Mouse (Mus musculus) G1E-ER4 (cell line): ENCODE measurements around the gene Arhgap8. TPM values are rescaled to one million over a fixed set of nuclear protein-coding genes. Genes with fewer than 3 reads are reported as not detected.

Experiments
- GATA1 ChIP-seq: IDR thresholded peaks from one replicate; pipeline ENCODE4 v1.8.0; 2012; ENCODE audit warnings: low read length, inconsistent platforms
- polyA plus RNA-seq: library from polyadenylated mRNA; stranded (reverse); fragments of >175 nt; gene quantifications from 2 replicates; pipeline ENCODE4 v1.2.3, GENCODE M21; 2012

Gene Arhgap8
- polyA plus RNA-seq, result not detected in 2 replicates

GRCm38 (mm10) chr15:84719791-84720190, at the start of gene Arhgap8:
TSS of gene Arhgap8 (plus strand) at chr15:84720052.
- TF ChIP-seq GATA1, result no peak

GRCm38 (mm10) chr15:84670657-84671055, 49.2 kb upstream of the Arhgap8 start:
- TF ChIP-seq GATA1, result no peak

- no peak for TF ChIP-seq GATA1
Measured at GRCm38 (mm10) chr15:84671401-84672307, 48.2 kb upstream of the Arhgap8 start.

GRCm38 (mm10) chr15:84672308-84672615, 47.6 kb upstream of the Arhgap8 start:
- no peak for TF ChIP-seq GATA1

- TF ChIP-seq GATA1, result no peak
Measured at GRCm38 (mm10) chr15:84672616-84673015, 47.2 kb upstream of the Arhgap8 start.

- no peak for TF ChIP-seq GATA1
Measured at GRCm38 (mm10) chr15:84674329-84675067, 45.4 kb upstream of the Arhgap8 start.

- TF ChIP-seq GATA1, result no peak
Measured at GRCm38 (mm10) chr15:84675317-84675716, 44.5 kb upstream of the Arhgap8 start.

GRCm38 (mm10) chr15:84677943-84678342, 41.9 kb upstream of the Arhgap8 start:
- TF ChIP-seq GATA1, result no peak

- no peak for TF ChIP-seq GATA1
Measured at GRCm38 (mm10) chr15:84679090-84679489, 40.8 kb upstream of the Arhgap8 start.

- no peak for TF ChIP-seq GATA1
Measured at GRCm38 (mm10) chr15:84679794-84680193, 40.1 kb upstream of the Arhgap8 start.

GRCm38 (mm10) chr15:84680545-84681454, 39.1 kb upstream of the Arhgap8 start:
- TF ChIP-seq GATA1, result no peak

GRCm38 (mm10) chr15:84681455-84682193, 38.2 kb upstream of the Arhgap8 start:
- no peak for TF ChIP-seq GATA1

GRCm38 (mm10) chr15:84682206-84682605, 37.6 kb upstream of the Arhgap8 start:
- TF ChIP-seq GATA1, result no peak

GRCm38 (mm10) chr15:84682821-84683220, 37.0 kb upstream of the Arhgap8 start:
- TF ChIP-seq GATA1, result no peak

- no peak for TF ChIP-seq GATA1
Measured at GRCm38 (mm10) chr15:84684520-84684919, 35.3 kb upstream of the Arhgap8 start.

GRCm38 (mm10) chr15:84685417-84685816, 34.4 kb upstream of the Arhgap8 start:
- no peak for TF ChIP-seq GATA1
